Mouse (Mus musculus) gastrocnemius, postnatal 14 days (tissue): ENCODE results near the gene Isyna1. TPM values are rescaled to one million over a fixed set of nuclear protein-coding genes. Genes with fewer than 3 reads are reported as not detected.

Experiments used
- DNase-seq: peaks from one replicate; pipeline ENCODE4 v3.0.0; 2021; ENCODE audit warnings: mixed read lengths
- intact Hi-C: fragments of 180-260 bp; cut with DNase I; formaldehyde crosslinking; loops from one replicate; pipeline ENCODE4 v1.15.1; 2025; ENCODE audit warnings: low total_unique reads
- long read RNA-seq, 2 experiments: library from polyadenylated mRNA; stranded (forward); transcript quantifications; one replicate each; pipeline ENCODE4 v2.0.0; 2021
- total RNA-seq, 2 experiments: library from RNA; stranded (reverse); gene quantifications; 2 replicates each; pipeline ENCODE4 v1.2.3; 2021

Isyna1 gene
- total RNA-seq: 10 to 100 TPM; 18.7 to 24.7 TPM
- long read RNA-seq, experiment 1, transcript Isyna1-201 (11 exons, 1,836 nt): major isoform, 24 of 26 reads
- long read RNA-seq, experiment 1, partial matches to known transcripts: 2 of 26 reads
- long read RNA-seq, experiment 1, other reads (novel, unspliced or antisense): 0 of 26 reads
- long read RNA-seq, experiment 2, transcript Isyna1-201 (11 exons, 1,836 nt): major isoform, 33 of 38 reads
- long read RNA-seq, experiment 2, partial matches to known transcripts: 2 of 38 reads
- long read RNA-seq, experiment 2, other reads (novel, unspliced or antisense): 2 of 38 reads

- DNase-seq: peak; percentile 79
- intact Hi-C loops: no loop called here
Measured at GRCm38 (mm10) chr8:70593961-70594609, at the start of gene Isyna1. TSS of gene Isyna1 (plus strand) at chr8:70594373.

GRCm38 (mm10) chr8:70546412-70546811 is 47.8 kb upstream of the Isyna1 start:
- intact Hi-C loops: no loop called here
- no peak for DNase-seq

- no peak for DNase-seq
- intact Hi-C loops: no loop called here
Measured at GRCm38 (mm10) chr8:70547762-70548161, 46.4 kb upstream of the Isyna1 start.

GRCm38 (mm10) chr8:70549412-70550184 is 44.6 kb upstream of the Isyna1 start:
- DNase-seq: no peak
- intact Hi-C loops: no loop called here

GRCm38 (mm10) chr8:70551558-70552161 is 42.5 kb upstream of the Isyna1 start:
- DNase-seq: no peak
- intact Hi-C loops: no loop called here

- intact Hi-C loops: no loop called here
- no peak for DNase-seq
Measured at GRCm38 (mm10) chr8:70552836-70553235, 41.3 kb upstream of the Isyna1 start.

GRCm38 (mm10) chr8:70553740-70554139 is 40.4 kb upstream of the Isyna1 start:
- intact Hi-C loops: no loop called here
- DNase-seq: peak; percentile 67

GRCm38 (mm10) chr8:70555079-70555747 is 39.0 kb upstream of the Isyna1 start:
- DNase-seq: no peak
- intact Hi-C loops: no loop called here

GRCm38 (mm10) chr8:70558334-70558733 is 35.8 kb upstream of the Isyna1 start:
- DNase-seq: no peak
- intact Hi-C loops: no loop called here

GRCm38 (mm10) chr8:70558983-70559382 is 35.2 kb upstream of the Isyna1 start:
- no peak for DNase-seq
- intact Hi-C loops: no loop called here

GRCm38 (mm10) chr8:70560096-70560495 is 34.1 kb upstream of the Isyna1 start:
- intact Hi-C loops: no loop called here
- peak; percentile 69 for DNase-seq

GRCm38 (mm10) chr8:70560564-70560963 is 33.6 kb upstream of the Isyna1 start:
- no peak for DNase-seq
- intact Hi-C loops: no loop called here

GRCm38 (mm10) chr8:70561357-70561756 is 32.8 kb upstream of the Isyna1 start:
- intact Hi-C loops: no loop called here

GRCm38 (mm10) chr8:70561809-70562535 is 32.2 kb upstream of the Isyna1 start:
- DNase-seq: peak; percentile 74
- intact Hi-C loops: no loop called here

More at GRCm38 (mm10) chr8:70561357-70561756, 32.8 kb upstream of the Isyna1 start:
- no peak for DNase-seq

GRCm38 (mm10) chr8:70562802-70563201 is 31.4 kb upstream of the Isyna1 start:
- DNase-seq: no peak
- intact Hi-C loops: no loop called here

GRCm38 (mm10) chr8:70563763-70564387 is 30.3 kb upstream of the Isyna1 start:
- intact Hi-C loops: no loop called here

GRCm38 (mm10) chr8:70564696-70565235 is 29.4 kb upstream of the Isyna1 start:
- no peak for DNase-seq
- intact Hi-C loops: no loop called here

More at GRCm38 (mm10) chr8:70563763-70564387, 30.3 kb upstream of the Isyna1 start:
- no peak for DNase-seq

GRCm38 (mm10) chr8:70565561-70565960 is 28.6 kb upstream of the Isyna1 start:
- no peak for DNase-seq

More at GRCm38 (mm10) chr8:70565561-70565960, 28.6 kb upstream of the Isyna1 start:
- intact Hi-C loops: no loop called here
